Mouse (Mus musculus): ENCODE data around the gene Nynrin.
A peak's percentile ranks its signal among the peaks of the same experiment; 100 is the strongest.

DNA sequence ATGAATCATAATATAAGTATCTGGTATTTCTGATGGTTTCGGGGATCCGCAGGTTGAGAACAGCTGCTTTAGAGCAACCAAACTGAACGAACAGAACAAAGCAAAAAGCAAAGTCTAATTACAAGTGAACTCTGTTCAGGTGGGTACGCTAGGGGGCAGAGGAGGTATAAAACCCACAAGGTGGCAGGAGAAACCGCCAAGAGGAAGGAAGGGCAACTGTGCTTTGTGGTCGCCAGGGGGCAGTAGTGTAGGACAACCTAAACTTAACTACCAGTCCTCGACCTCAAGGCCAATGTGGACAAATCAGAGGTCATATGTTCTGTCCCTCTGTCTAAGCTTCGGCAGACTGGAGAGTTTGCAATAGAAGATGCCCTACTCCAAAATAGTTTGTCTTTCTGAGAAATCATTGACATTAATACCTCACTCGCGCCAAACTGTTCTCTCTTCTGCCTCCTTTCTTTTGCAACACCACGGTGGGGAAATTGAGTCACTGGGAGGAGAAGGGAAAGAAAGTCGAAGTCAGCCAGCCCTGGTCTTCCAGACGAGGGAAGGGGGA is 31.3 kb upstream of the Nynrin start:
- TF ChIP-seq MAFK (IDR thresholded peaks at IDR 0.05; ENCODE audit: insufficient read depth, low read depth, low read length) (0 out of 2 replicates have a peak, but pooled peaks have one; percentile 1), ZNF384 (IDR thresholded peaks at IDR 0.05; ENCODE audit: low read depth, low read length) (no peak)

Measured in ES-E14 (cell line).